Mouse (Mus musculus) layer of hippocampus, postnatal 10 days (tissue): ENCODE results near the gene C1qb. TPM values are rescaled to one million over a fixed set of nuclear protein-coding genes. Genes with fewer than 3 reads are reported as not detected.

ENCODE experiments used
- DNase-seq, 2 experiments: peaks; one replicate each; pipeline ENCODE4 v3.0.0; 2021; ENCODE audit warnings: low spot score in 2 of 2
- total RNA-seq, 2 experiments: library from RNA; stranded (reverse); gene quantifications; 2 replicates each; pipeline ENCODE4 v1.2.3; 2021

C1qb gene
- total RNA-seq, 2 experiments from 2014 or later, result 32.3 to 35.4 TPM

DNA sequence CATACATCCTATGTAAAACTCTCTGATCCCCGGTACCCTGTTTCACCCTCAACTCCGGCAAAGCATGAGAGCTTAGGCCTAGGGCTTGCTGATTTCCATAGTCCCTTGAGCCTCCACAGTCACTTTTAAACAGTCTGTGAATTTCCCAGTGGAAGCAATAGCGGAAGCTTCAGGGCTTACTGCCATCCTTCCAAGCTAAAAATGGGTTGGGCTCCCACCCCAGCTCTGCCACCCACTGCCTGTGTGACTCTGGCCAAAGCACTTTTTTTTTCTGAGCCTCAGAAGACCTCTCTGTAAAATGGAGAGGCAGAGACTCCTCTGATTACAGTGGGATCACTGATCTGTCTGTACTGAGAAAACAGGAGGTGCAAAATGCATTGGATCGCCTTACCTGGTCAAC lies 37.4 kb downstream of the C1qb start:
- no peak for DNase-seq

DNA sequence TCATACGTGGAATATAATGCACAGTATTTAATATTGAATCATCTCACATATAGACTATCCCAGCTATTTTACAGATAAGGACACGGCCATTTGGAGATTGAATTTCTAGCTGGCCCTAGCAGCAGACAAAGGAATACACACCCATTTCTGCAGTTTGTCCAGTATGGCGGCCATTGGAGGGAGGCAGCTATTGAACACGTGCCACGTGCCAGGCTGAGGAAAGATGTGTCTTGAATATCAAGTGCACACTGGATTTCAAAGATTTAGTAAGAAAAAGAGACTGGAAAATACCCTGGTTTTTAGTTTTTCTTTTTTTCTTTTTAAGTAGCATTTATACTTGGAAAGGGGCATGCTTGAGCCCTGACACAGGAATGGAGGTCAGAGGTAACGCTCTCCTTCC lies 38.8 kb downstream of the C1qb start:
- no peak for DNase-seq

DNA sequence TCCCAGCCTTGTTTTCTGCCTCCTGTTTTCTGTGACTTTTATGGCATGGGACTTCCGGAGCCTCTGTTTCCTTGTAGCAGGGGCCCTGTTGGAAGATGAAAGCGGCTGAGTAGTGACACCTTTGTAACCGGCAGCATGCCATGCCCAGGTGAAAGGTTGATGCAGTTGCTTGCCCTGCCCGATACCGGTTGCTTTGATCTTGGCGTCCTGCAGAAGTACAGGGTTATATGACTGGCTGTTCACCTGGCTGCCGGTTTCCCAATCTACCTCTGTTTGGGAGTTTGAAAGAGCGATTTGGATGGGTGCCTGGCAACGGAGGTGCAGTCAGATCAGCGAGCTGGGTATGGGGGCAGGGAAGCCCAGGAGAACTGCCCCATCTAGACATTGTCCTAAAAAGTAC lies 43.2 kb downstream of the C1qb start:
- no peak for DNase-seq

DNA sequence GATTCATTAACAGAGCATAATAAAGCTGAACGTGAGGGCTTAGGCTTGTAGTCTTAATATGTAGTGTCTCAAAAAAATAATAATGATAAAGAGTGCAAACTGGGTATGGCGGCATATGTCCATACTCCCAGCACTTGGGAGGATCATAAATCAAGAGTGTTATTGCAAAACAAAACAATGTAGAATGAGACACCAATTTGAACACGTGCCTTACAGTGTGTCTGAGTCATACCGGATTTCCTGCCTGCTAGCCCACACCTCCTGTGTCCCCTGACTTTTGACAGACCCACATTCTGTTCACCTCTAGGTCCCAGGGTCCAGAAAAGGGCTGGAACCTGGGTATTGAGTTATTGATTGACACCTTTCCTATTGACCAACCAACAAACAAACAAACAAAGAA lies 44.0 kb downstream of the C1qb start:
- DNase-seq, result no peak

DNA sequence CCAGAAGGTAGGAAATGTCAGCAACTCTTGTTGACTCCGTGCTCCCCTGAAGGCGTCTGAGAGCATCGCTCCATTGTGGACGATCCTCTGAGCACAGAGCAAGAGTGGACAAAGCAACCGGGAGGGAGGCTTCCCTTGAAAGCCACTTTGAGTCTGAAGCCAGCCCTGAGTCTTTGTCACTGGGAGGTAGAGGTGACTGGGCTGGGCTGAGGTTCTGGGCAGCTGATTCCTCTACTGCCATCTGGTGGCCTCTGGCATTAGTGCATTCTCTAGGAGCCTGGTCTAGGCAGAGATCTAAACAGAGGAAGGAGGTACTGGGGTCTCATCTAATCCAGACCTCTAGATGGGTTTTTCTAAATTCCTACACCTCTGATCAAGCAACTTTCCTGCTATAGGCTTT lies 44.9 kb downstream of the C1qb start:
- peak; percentile 90 to 92 for DNase-seq

DNA sequence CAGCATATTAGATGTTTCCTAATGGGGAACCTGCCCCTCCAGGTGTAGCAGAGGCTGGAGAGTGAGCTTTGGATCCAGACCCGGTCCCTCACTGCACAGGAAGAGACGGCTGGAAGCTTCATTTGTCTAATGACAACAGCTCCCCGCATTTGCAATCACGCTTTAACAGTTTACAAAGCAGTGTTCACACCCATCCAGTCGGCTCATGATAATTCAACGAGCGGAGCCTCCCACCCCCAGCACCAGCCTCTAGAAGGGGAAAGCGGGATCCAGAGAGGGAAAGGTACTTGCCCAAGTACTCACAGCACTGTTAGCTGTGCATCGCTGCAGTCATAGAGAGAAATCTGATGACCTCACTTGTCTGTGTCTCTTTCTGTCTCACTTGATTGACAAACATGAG lies 47.5 kb downstream of the C1qb start:
- DNase-seq, result no peak

DNA sequence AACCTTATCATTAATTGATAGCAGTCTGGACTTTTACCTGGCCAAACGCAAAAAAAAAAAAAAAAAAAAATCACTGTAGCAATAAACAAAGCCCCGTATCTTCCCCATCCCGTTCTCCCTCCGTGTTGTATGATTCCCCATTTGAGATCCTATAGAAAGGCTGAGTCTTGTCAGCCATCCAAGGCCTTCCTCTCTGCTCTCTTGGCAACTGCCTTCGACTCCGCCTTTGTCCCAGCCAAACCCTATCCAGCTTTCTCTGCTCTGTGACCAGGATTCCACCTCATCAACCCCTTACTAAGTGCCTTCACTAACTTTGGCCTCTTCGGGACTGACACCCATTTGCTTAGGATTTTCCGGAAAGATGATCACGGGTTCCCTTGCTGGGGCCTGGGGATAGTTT lies 48.0 kb downstream of the C1qb start:
- no peak for DNase-seq

DNA sequence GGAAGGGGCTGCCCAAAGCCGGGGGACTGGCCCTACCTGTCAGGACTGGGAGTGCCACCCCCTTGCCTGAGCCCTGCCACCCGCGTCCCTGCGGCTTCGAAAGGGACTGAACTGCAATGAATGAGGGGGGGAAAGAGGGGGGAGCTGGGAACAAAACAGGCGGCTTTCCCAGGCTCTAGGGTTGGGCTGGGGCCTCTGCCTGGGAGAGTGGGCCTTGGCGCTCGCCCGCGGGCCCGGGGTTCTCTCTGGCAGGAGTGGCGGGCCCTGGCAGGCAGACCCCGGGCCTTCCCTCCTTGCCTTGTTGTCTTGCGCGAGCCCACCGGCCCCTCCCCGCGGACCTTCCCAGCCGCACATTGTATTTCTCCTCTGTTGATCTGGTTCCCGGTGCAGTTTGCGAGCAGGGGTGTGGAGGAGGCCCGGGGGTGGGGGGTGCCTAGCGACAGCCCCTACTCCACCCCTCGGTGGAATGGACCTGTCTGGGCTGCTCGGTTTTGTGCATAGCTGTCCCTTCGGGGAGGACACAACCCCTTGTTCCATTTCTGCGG lies 49.5 kb downstream of the C1qb start:
- peak in 1 of 2 experiments; percentile 71 for DNase-seq

DNA sequence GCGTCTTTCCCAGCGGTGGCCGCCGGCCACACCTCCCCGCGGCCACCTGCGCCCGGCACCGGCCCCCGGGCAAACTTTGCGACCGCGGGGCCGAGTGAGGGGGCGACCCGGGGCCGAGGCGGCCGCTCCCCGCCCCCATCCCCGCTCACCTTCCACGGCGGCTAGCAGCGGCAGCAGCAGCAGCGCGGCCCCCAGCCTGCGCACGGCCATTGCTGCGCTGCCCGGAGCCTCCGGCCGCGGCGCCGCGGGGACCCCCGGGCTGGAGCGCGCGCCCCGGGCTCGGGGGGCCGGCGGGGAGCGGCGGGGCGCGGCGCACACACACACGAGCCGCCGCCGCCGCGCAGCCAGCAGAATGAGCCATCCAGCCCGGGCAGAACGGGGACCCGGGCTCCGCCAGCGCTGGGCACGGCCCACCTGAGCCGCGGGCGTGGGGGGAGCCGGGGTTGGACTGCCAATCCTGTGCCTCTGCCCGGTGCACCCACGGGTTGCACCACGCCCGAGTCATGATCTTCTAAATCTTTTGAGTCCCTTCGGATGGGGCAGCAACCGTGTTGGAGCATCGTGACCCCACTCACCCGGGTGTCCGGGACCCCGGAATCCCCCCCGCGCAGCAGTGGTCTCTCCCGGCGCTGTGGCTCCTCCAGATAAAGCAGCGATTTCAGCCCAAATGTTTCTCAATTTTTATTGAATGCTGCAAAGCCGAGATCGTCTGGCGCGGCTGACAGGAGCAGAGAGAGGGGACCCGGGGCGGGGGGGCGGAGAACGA lies 50.2 kb downstream of the C1qb start, which contains the start of gene Ephb2:
Gene Ephb2, minus strand, starts transcription at position 368 of the 766 bp plus-strand sequence.
- peak; percentile 82 to 87 for DNase-seq

DNA sequence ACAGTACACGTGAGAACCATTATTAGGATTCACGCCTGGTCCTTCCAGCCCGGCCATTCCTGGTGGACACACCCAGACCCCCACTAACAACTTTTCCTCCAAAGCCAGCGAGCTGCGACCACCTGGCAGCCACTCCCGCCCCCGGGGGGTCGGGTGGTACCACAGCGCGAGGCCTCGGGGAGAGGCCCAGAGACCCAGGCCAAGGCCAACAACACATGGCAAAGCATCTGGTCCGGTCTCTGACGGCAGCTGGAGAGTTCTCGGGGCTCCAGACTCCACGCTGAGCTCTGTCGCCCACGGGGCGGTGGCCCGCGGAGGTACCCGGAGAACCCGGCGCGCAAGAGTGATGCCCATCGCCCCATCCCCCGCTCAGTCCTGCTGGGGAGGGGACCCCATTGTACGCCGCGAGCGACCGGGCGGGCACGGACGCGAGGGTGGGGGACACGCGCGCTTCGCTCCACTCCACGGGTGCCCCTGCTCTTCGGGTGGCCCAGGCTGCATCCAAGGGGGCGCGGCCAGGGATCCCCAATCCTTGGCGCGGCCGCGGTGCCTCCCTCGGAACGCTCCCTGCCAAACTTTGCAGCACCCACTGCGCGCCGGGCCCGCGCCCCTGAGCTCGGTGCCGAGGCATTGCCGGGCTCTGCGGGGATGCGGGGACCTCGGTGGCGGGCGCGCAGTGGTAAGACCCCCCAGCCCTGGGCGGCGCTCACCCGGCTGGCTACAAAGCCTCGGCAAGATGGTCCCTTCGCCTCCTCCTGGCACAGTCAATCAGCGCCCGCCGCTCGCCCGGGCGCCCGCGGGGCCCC lies 51.0 kb downstream of the C1qb start:
- peak; percentile 61 to 65 for DNase-seq

DNA sequence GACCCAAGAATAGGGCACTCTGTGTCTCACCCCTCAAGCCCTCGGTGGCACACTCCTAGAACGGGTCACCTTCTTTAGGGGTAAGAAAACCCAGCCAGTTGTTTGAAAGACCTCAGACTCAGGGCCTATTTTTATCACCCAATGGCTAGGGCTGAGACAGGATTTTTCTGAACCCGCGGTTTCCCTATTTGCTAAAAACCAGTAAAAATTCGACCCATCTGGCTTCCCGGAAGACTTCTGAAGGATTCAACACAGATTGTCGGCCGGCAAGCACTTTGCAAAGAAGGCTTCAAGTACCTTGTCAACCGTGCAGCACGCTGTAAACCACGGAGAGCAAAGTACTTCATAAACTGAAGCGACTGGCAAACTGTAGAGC lies 51.6 kb downstream of the C1qb start:
- no peak for DNase-seq

DNA sequence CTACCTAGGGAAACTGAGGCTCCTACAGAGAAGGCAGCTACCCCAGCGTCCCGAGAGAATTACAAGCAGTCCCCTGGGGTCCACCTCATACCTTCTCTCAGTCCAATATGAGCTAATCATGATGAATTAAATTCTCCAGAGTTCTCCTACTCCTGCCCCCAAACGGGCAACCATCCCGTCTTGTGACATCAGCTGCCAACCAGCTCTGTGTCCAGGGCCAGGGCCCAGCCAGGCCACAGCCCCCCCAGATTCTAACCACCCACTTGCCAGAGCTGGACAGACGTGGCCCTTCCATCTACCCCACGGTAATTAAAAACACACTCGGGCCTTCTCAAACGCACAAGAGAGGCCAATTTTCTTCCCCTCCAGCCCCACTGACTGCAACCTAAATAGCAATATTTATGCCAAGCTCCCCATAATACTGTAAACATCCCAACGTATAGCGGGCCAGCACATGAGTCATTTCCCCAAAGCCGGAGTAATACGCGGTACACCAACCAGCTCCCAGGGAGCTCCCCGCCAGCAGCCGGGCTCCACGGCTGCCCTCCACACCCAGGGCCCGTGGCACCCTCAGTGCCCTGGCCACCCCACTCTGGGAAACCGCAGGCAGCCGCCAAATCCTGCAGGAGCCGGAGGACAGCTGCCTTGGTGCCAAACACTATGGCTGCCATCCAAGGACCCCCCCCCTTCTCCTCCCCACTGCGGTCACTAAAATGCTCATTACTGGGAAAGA lies 52.2 kb downstream of the C1qb start:
- DNase-seq, result peak in 1 of 2 experiments; percentile 32

DNA sequence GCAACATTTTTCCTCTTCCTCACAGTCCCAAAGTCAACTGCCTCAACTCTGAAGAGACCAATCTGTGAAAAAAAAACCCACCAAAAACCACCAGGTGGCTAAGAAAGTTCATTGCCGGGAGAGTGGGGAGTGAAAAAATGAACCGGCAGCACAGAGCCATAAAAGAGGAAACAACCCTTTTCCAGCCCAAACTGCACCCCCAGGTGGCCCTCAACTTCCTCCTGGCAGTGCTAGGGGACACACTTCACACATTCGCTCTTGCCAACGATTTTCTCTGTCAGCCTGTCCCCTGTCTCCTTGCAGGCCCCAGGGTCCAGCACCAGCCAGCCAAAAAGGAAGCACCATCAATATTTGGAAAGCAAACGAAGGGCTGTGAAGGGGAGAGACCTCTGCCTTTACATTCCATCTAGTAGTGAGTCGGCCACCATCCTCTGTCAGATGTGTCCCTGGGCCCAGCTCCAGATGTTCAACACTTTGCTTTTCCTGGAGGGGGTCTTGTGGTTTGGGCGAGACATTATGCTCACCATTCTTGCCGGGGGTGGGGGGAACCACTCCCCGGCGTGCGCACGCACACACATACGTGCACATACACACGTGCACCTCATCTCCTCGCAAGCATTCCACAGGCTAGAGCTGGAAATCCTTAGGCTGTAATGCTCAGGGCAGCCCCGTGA lies 53.3 kb downstream of the C1qb start:
- no peak for DNase-seq

DNA sequence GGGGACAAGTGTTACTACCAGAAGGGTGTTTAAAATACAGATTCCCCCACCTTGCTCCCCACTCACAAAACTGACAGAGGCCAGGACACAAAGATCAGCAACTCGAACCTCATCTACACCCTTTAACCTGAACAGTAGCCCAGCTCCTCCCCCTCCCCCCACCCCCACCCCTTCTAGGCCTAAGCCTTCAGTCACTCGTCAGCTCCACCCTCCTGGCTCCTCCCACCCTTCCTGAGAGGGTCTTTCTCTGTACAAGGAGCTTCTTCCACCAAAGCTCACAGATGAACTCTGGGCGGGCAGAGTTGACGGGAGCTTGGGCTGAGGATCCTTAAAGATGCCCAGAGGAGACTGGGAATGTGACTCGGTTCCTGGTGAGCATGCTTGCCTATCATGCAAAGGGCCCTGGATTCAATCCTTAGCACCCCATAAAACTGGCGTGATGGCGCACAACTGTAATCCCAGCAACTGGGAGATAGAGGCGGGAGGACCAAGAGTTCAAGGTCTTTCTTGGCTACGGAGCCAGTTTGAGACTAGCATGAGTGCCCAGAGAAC lies 55.6 kb downstream of the C1qb start:
- DNase-seq, result no peak

Other genes with a start within 250 kb of the C1qb start
- 10 to 100 TPM; 55.1 to 57.0 TPM for gene Ephb2, start 50.2 kb downstream of the C1qb start, total RNA-seq
- gene C1qc, start 6.9 kb upstream of the C1qb start, total RNA-seq, result 10 to 100 TPM; 33.6 to 33.7 TPM
- 10 to 100 TPM; 30.6 to 32.0 TPM for gene C1qa, start 12.6 kb upstream of the C1qb start, total RNA-seq
- 10 to 100 TPM in 1 of 2 experiments, 1 to 10 TPM in 1; 9.5 to 10.6 TPM for gene Epha8, start 70.6 kb upstream of the C1qb start, total RNA-seq
- 1 to 10 TPM; 6.6 to 7.7 TPM for gene Zbtb40, start 162.6 kb upstream of the C1qb start, total RNA-seq